Mouse (Mus musculus) brain, embryonic 14.5 days (tissue): ENCODE results near the gene Cdca8.

Experiments
- CTCF ChIP-seq: fragments of 200-500 bp; IDR thresholded peaks from 2 replicates; pipeline ENCODE4 v1.5.1; 2012; ENCODE audit warnings: inconsistent platforms, mild to moderate bottlenecking, moderate library complexity, borderline replicate concordance; ENCODE audit not compliant: insufficient read depth, insufficient read length; ENCODE audit errors: extremely low read depth
- POLR2A ChIP-seq: fragments of 200-500 bp; IDR thresholded peaks from 2 replicates; pipeline ENCODE4 v1.6.1; 2012; ENCODE audit warnings: mild to moderate bottlenecking, inconsistent platforms, borderline replicate concordance; ENCODE audit not compliant: poor library complexity, insufficient read depth, insufficient read length, severe bottlenecking; ENCODE audit errors: extremely low read depth

DNA sequence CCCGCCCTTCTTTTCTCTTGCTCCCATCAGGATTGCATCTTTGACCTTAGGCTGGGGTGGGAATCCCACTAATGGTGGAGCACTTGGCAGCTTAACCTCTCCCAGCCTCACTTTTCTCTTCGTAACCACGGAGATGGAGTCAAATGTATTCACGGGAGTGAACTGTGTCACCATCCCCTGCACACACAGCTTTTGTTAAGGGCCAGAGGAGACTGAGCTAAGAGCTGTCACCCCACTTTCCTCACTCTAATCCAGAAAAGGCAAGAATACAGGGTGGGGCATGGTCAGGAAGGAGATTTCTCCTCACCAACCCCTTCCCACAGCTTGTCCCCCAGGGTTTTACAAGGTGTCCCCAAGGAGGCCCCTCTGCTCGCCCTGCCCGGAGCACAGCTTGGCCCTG lies 45.3 kb downstream of the Cdca8 start:
- TF ChIP-seq POLR2A = no peak
- no peak for TF ChIP-seq CTCF
